ENCODE assay signal across 13 mouse cellular contexts in the genomic region with DNA sequence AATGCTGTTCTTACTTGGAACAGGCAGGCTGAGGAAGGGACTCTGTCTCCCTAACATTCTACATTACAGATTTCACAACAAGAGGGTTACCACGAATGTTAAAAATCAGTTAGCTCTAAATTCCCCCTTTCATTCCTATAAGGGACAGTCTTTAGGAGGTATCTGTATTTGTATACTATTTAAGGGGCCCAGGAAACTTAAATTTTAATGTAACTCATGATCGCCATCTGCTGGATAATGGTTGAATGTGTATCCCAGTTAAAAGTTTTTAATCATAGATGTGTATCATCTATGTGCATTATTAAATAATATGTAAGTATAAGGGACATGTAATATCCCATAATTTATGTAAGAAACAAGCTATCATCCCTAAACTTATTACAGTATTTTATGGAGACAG.
DNase-seq lines count a peak whose midpoint lies in the region; ATAC-seq and TF ChIP-seq lines count a peak whose summit lies in the region.
"Had no signal": no experiment of that assay in that cellular context is flagged by ENCODE, and none has a peak within 500 bp of the region (broad histone marks: within the 10 kb centered on the region; RNA-seq: fewer than 3 reads in every experiment).

No protein-coding gene starts in this region.

- intact Hi-C loops in left cerebral cortex, postnatal 36 days (cut with DNase I), result loop anchor here (2.0 kb wide), 1 partner anchor 195 kb away; no protein-coding TSS in a partner anchor

- no peaks in the 10 kb centered on the region for H3K27me3 ChIP-seq in hindbrain, embryonic 11.5 days (ENCODE audit: control insufficient read depth, insufficient read depth, low read length)
- no peaks in the 10 kb centered on the region for H3K27me3 ChIP-seq in hindbrain, embryonic 12.5 days
- no peaks in the 10 kb centered on the region for H3K27me3 ChIP-seq in thymus, adult 2 months (ENCODE audit: control insufficient read depth, insufficient read depth, low read length)
- no peaks in the 10 kb centered on the region for H3K27me3 ChIP-seq in embryonic facial prominence, embryonic 14.5 days (replicated peaks; ENCODE audit: control insufficient read depth, insufficient read depth, low read length)
- no peaks in the 10 kb centered on the region for H3K27me3 ChIP-seq in stomach, postnatal 0 days (ENCODE audit: control insufficient read depth, insufficient read depth, low read length)
- H3K27me3 ChIP-seq: intestine, embryonic 15.5 days; lung, embryonic 15.5 days had no signal

- no peak for TF ChIP-seq EP300 in stomach, postnatal 0 days (optimal IDR thresholded peaks at IDR 0.05)

- H3K27ac ChIP-seq in hindbrain, embryonic 11.5 days (ENCODE audit: low read depth, low read length), result no peak overlapping the region
- H3K27ac ChIP-seq in hindbrain, embryonic 12.5 days, result no peak overlapping the region
- H3K27ac ChIP-seq in thymus, adult 2 months (ENCODE audit: control insufficient read depth, insufficient read depth, low read length), result no peak overlapping the region
- no peak overlapping the region for H3K27ac ChIP-seq in embryonic facial prominence, embryonic 14.5 days (replicated peaks; ENCODE audit: low read depth, low read length)
- H3K27ac ChIP-seq in stomach, postnatal 0 days (replicated peaks), result no peak overlapping the region
- H3K27ac ChIP-seq: intestine, embryonic 15.5 days; lung, embryonic 15.5 days had no signal

- H3K4me3 ChIP-seq in hindbrain, embryonic 11.5 days (ENCODE audit: low read depth, low read length), result no peak overlapping the region
- no peak overlapping the region for H3K4me3 ChIP-seq in hindbrain, embryonic 12.5 days
- H3K4me3 ChIP-seq in thymus, adult 2 months (ENCODE audit: control insufficient read depth, insufficient read depth, low read length), result no peak overlapping the region
- H3K4me3 ChIP-seq in embryonic facial prominence, embryonic 14.5 days (ENCODE audit: low read depth, low read length), result no peak overlapping the region
- H3K4me3 ChIP-seq in stomach, postnatal 0 days (ENCODE audit: low read depth, low read length), result no peak overlapping the region
- H3K4me3 ChIP-seq: erythroblast, embryonic 14.5 days; intestine, embryonic 15.5 days; lung, embryonic 15.5 days had no signal

- no peak for TF ChIP-seq CTCF in thymus, adult 2 months (IDR thresholded peaks at IDR 0.05; ENCODE audit: borderline replicate concordance, control insufficient read depth, extremely low read depth, insufficient read depth, low read length, poor library complexity)
- peak; percentile 75 for TF ChIP-seq CTCF in stomach, postnatal 0 days (IDR thresholded peaks at IDR 0.05; ENCODE audit: low read depth)

- TF ChIP-seq POLR2A in thymus, adult 2 months (IDR thresholded peaks at IDR 0.05; ENCODE audit: control insufficient read depth, extremely low read depth, insufficient read depth, low read length, poor library complexity), result no peak

- no peak overlapping the region for H3K4me2 ChIP-seq in hindbrain, embryonic 11.5 days (replicated peaks; ENCODE audit: low read depth, low read length)
- H3K4me2 ChIP-seq in hindbrain, embryonic 12.5 days (replicated peaks), result no peak overlapping the region
- no peak overlapping the region for H3K4me2 ChIP-seq in embryonic facial prominence, embryonic 14.5 days (ENCODE audit: low read depth, low read length)
- no peak overlapping the region for H3K4me2 ChIP-seq in stomach, postnatal 0 days (replicated peaks; ENCODE audit: low read depth)
- H3K4me2 ChIP-seq: intestine, embryonic 15.5 days; lung, embryonic 15.5 days had no signal

- no peak overlapping the region for H3K9ac ChIP-seq in hindbrain, embryonic 11.5 days (ENCODE audit: low read depth, low read length)
- no peak overlapping the region for H3K9ac ChIP-seq in hindbrain, embryonic 12.5 days
- H3K9ac ChIP-seq in embryonic facial prominence, embryonic 14.5 days (ENCODE audit: low read depth, low read length), result no peak overlapping the region
- H3K9ac ChIP-seq in stomach, postnatal 0 days (ENCODE audit: low read length), result no peak overlapping the region
- H3K9ac ChIP-seq: intestine, embryonic 15.5 days; lung, embryonic 15.5 days had no signal

- no peaks in the 10 kb centered on the region for H3K9me3 ChIP-seq in hindbrain, embryonic 11.5 days (ENCODE audit: control insufficient read depth, low read length)
- H3K9me3 ChIP-seq in hindbrain, embryonic 12.5 days (replicated peaks), result no peaks in the 10 kb centered on the region
- no peaks in the 10 kb centered on the region for H3K9me3 ChIP-seq in embryonic facial prominence, embryonic 14.5 days (ENCODE audit: control insufficient read depth, low read length)
- no peaks in the 10 kb centered on the region for H3K9me3 ChIP-seq in stomach, postnatal 0 days (ENCODE audit: control insufficient read depth, low read length)
- H3K9me3 ChIP-seq: intestine, embryonic 15.5 days; lung, embryonic 15.5 days had no signal

- H3K4me1 ChIP-seq in hindbrain, embryonic 11.5 days (replicated peaks; ENCODE audit: control insufficient read depth, insufficient read depth, low read length), result no peaks in the 10 kb centered on the region
- no peaks in the 10 kb centered on the region for H3K4me1 ChIP-seq in hindbrain, embryonic 12.5 days
- no peaks in the 10 kb centered on the region for H3K4me1 ChIP-seq in thymus, adult 2 months (replicated peaks; ENCODE audit: control insufficient read depth, insufficient read depth, low read length)
- H3K4me1 ChIP-seq in embryonic facial prominence, embryonic 14.5 days (ENCODE audit: control insufficient read depth, insufficient read depth, low read length), result no peaks in the 10 kb centered on the region
- H3K4me1 ChIP-seq in stomach, postnatal 0 days (replicated peaks; ENCODE audit: control insufficient read depth, insufficient read depth), result no peaks in the 10 kb centered on the region
- H3K4me1 ChIP-seq: intestine, embryonic 15.5 days; lung, embryonic 15.5 days had no signal

- WGBS in hindbrain, embryonic 11.5 days, result 15% methylated on average over 2 of the region's 2 CpGs
- WGBS in hindbrain, embryonic 12.5 days, result 11% methylated on average over 2 of the region's 2 CpGs
- WGBS in thymus, adult 2 months, result 27% methylated on average over 2 of the region's 2 CpGs
- 10% methylated on average over 2 of the region's 2 CpGs for WGBS in embryonic facial prominence, embryonic 14.5 days
- WGBS in stomach, postnatal 0 days, result 11% methylated on average over 2 of the region's 2 CpGs

- no peak for ATAC-seq in hindbrain, embryonic 11.5 days (ENCODE audit: low FRiP score)
- ATAC-seq in hindbrain, embryonic 12.5 days (ENCODE audit: low FRiP score), result no peak
- ATAC-seq in embryonic facial prominence, embryonic 14.5 days (ENCODE audit: low read depth), result no peak
- ATAC-seq in stomach, postnatal 0 days (ENCODE audit: low FRiP score, low TSS enrichment), result no peak
- ATAC-seq: intestine, embryonic 15.5 days had no signal

- peak; percentile 49 for DNase-seq in hindbrain, embryonic 11.5 days (ENCODE audit: low spot score)
- peak; percentile 35 for DNase-seq in thymus, postnatal 0 days (ENCODE audit: low spot score)
- no peak for DNase-seq in thymus, adult 2 months
- peak; percentile 44 for DNase-seq in embryonic facial prominence, embryonic 14.5 days (ENCODE audit: low spot score)
- DNase-seq in stomach, postnatal 0 days (ENCODE audit: low spot score), result no peak
- no peak for DNase-seq in left cerebral cortex, postnatal 36 days (ENCODE audit: low spot score in 2 of 2)
- no peak for DNase-seq in right cerebral cortex, postnatal 10 days (ENCODE audit: low spot score in 2 of 2)
- DNase-seq: adrenal gland, adult 2 months; right cerebral cortex, postnatal 25 days had no signal

- no peaks in the 10 kb centered on the region for H3K36me3 ChIP-seq in hindbrain, embryonic 11.5 days (ENCODE audit: control insufficient read depth, insufficient read depth, low read length)
- H3K36me3 ChIP-seq in hindbrain, embryonic 12.5 days, result no peaks in the 10 kb centered on the region; the same call in 1 of the 2 replicates
- H3K36me3 ChIP-seq in thymus, adult 2 months (ENCODE audit: control insufficient read depth, insufficient read depth, low read length), result 0 out of 2 replicates have a peak, but pooled peaks cover 1% of the 10 kb centered on the region
- H3K36me3 ChIP-seq in embryonic facial prominence, embryonic 14.5 days (ENCODE audit: control insufficient read depth, insufficient read depth, low read length), result no peaks in the 10 kb centered on the region
- H3K36me3 ChIP-seq in stomach, postnatal 0 days (ENCODE audit: control insufficient read depth, insufficient read depth, low read length), result no peaks in the 10 kb centered on the region
- H3K36me3 ChIP-seq: intestine, embryonic 15.5 days had no signal

Comparison
In these comparisons a context has a peak if more than half of its experiments do, and no peak if none do; other contexts are left out.
1. DNase-seq: peak in hindbrain, embryonic 11.5 days (single experiment), thymus, postnatal 0 days (single experiment) and embryonic facial prominence, embryonic 14.5 days (single experiment); none in thymus, adult 2 months (single experiment), stomach, postnatal 0 days (single experiment), left cerebral cortex, postnatal 36 days (0 of 2) and right cerebral cortex, postnatal 10 days (0 of 2).